21 mouse cellular contexts compared by ENCODE assay signal in genomic region chr1:12410524-12410886, GRCm38 (mm10).
A peak's percentile ranks its signal among the peaks of the same experiment; 100 is the strongest.
DNase-seq lines count a peak whose midpoint lies in the region; ATAC-seq and TF ChIP-seq lines count a peak whose summit lies in the region.
"Had no signal": no experiment of that assay in that cellular context is flagged by ENCODE, and none has a peak within 500 bp of the region (broad histone marks: within the 10 kb centered on the region; RNA-seq: fewer than 3 reads in every experiment).

No protein-coding gene starts in this region.

- no peak for TF ChIP-seq POLR2A in kidney, adult 2 months (IDR thresholded peaks at IDR 0.05; ENCODE audit: low read depth, low read length)

- no peak overlapping the region for H3K9ac ChIP-seq in neural tube, embryonic 11.5 days (ENCODE audit: low read length)
- H3K9ac ChIP-seq in hindbrain, embryonic 16.5 days (ENCODE audit: low read depth, low read length), result no peak overlapping the region
- H3K9ac ChIP-seq: heart, embryonic 12.5 days; intestine, embryonic 15.5 days; liver, postnatal 0 days; stomach, embryonic 15.5 days had no signal

- no peaks in the 10 kb centered on the region for H3K36me3 ChIP-seq in kidney, adult 2 months (ENCODE audit: control insufficient read depth, insufficient read depth, low read length)
- no peaks in the 10 kb centered on the region for H3K36me3 ChIP-seq in neural tube, embryonic 11.5 days (ENCODE audit: control insufficient read depth, insufficient read depth, low read length)
- no peaks in the 10 kb centered on the region for H3K36me3 ChIP-seq in hindbrain, embryonic 16.5 days (ENCODE audit: control insufficient read depth, insufficient read depth, low read length)
- H3K36me3 ChIP-seq: heart, embryonic 12.5 days; intestine, embryonic 15.5 days; stomach, embryonic 15.5 days had no signal

- H3K4me2 ChIP-seq in neural tube, embryonic 11.5 days (ENCODE audit: low read depth), result no peak overlapping the region
- no peak overlapping the region for H3K4me2 ChIP-seq in hindbrain, embryonic 16.5 days (ENCODE audit: low read length)
- H3K4me2 ChIP-seq: heart, embryonic 12.5 days; intestine, embryonic 15.5 days; stomach, embryonic 15.5 days had no signal

- no peaks in the 10 kb centered on the region for H3K9me3 ChIP-seq in neural tube, embryonic 11.5 days (ENCODE audit: control insufficient read depth, low read length)
- H3K9me3 ChIP-seq in hindbrain, embryonic 16.5 days (ENCODE audit: control insufficient read depth, low read length), result no peaks in the 10 kb centered on the region
- H3K9me3 ChIP-seq: heart, embryonic 12.5 days; intestine, embryonic 15.5 days; stomach, embryonic 15.5 days had no signal

- H3K27me3 ChIP-seq in kidney, adult 2 months (replicated peaks; ENCODE audit: control insufficient read depth, insufficient read depth, low read length), result no peaks in the 10 kb centered on the region
- H3K27me3 ChIP-seq in neural tube, embryonic 11.5 days (ENCODE audit: control insufficient read depth, insufficient read depth, low read length), result no peaks in the 10 kb centered on the region
- no peaks in the 10 kb centered on the region for H3K27me3 ChIP-seq in hindbrain, embryonic 16.5 days (replicated peaks; ENCODE audit: control insufficient read depth, insufficient read depth, low read length)
- H3K27me3 ChIP-seq: heart, embryonic 12.5 days; intestine, embryonic 15.5 days; stomach, embryonic 15.5 days had no signal

- H3K27ac ChIP-seq in kidney, adult 2 months (ENCODE audit: insufficient read depth, low read depth, low read length), result no peak overlapping the region
- no peak overlapping the region for H3K27ac ChIP-seq in neural tube, embryonic 11.5 days (ENCODE audit: low read depth, low read length)
- no peak overlapping the region for H3K27ac ChIP-seq in hindbrain, embryonic 16.5 days (ENCODE audit: low read depth, low read length)
- H3K27ac ChIP-seq: intestine, embryonic 15.5 days; kidney, postnatal 0 days; layer of hippocampus, adult 2 months; stomach, embryonic 15.5 days had no signal

- DNase-seq in kidney, adult 2 months, result peak; percentile 13
- no peak for DNase-seq in kidney, adult 8-10 months
- no peak for DNase-seq in neural tube, embryonic 11.5 days (ENCODE audit: low spot score)
- DNase-seq in neural tube, embryonic 10.5 days (ENCODE audit: extremely low spot score, low spot score), result no peak
- DNase-seq in layer of hippocampus, postnatal 25 days (ENCODE audit: extremely low spot score in 1 of 2, low spot score in 1 of 2), result no peak
- DNase-seq in thymus, postnatal 10 days (ENCODE audit: low spot score in 2 of 2), result no peak
- DNase-seq: cerebellum, adult 8-10 months; gastrocnemius, postnatal 10 days; heart, adult 11 months; heart, postnatal 14 days; liver; liver, postnatal 0 days; lung, postnatal 10 days; right cerebral cortex, postnatal 25 days; thymus, adult 2 months had no signal

- no peaks in the 10 kb centered on the region for H3K4me1 ChIP-seq in kidney, adult 2 months (ENCODE audit: control insufficient read depth, insufficient read depth, low read length)
- no peaks in the 10 kb centered on the region for H3K4me1 ChIP-seq in neural tube, embryonic 11.5 days (ENCODE audit: control insufficient read depth, insufficient read depth, low read length)
- no peaks in the 10 kb centered on the region; the same call in 1 of the 2 replicates for H3K4me1 ChIP-seq in hindbrain, embryonic 16.5 days (ENCODE audit: control insufficient read depth, insufficient read depth, low read depth, low read length)
- H3K4me1 ChIP-seq: intestine, embryonic 15.5 days; stomach, embryonic 15.5 days had no signal

- no peak for TF ChIP-seq CTCF in kidney, adult 2 months (conservative IDR thresholded peaks at IDR 0.05; ENCODE audit: insufficient read depth, insufficient read length, low read depth, low read length)

- H3K4me3 ChIP-seq in kidney, adult 2 months (ENCODE audit: insufficient read depth, low read depth, low read length), result no peak overlapping the region
- no peak overlapping the region for H3K4me3 ChIP-seq in neural tube, embryonic 11.5 days (ENCODE audit: low read depth, low read length)
- H3K4me3 ChIP-seq in hindbrain, embryonic 16.5 days (ENCODE audit: low read length), result no peak overlapping the region
- H3K4me3 ChIP-seq: heart, embryonic 12.5 days; intestine, embryonic 15.5 days; layer of hippocampus, adult 2 months; stomach, embryonic 15.5 days had no signal

- peak; percentile 36; the same call in 1 of the 2 replicates for ATAC-seq in neural tube, embryonic 11.5 days (ENCODE audit: insufficient read depth, low FRiP score, low TSS enrichment)
- ATAC-seq in hindbrain, embryonic 16.5 days, result peak; percentile 53; the same call in 1 of the 2 replicates
- ATAC-seq: intestine, embryonic 15.5 days; liver, postnatal 0 days had no signal
